Mouse (Mus musculus) ES-Bruce4 (cell line): ENCODE results near the gene Heatr1.

Experiments
- CTCF ChIP-seq: IDR thresholded peaks from one replicate; pipeline ENCODE4 v1.8.1; 2011; ENCODE audit warnings: low read depth, low read length
- POLR2A ChIP-seq: IDR thresholded peaks from one replicate; pipeline ENCODE4 v1.8.1; 2011; ENCODE audit warnings: low read length; ENCODE audit not compliant: insufficient read depth

GRCm38 (mm10) chr13:12478301-12478700, 83.5 kb downstream of the Heatr1 start:
- no peak for TF ChIP-seq CTCF
- no peak for TF ChIP-seq POLR2A
